Mouse (Mus musculus): Measurements from ENCODE around the gene Gm13420. TPM values are rescaled to one million over a fixed set of nuclear protein-coding genes. Genes with fewer than 3 reads are reported as not detected.

The Gm13420 gene
- polyA plus RNA-seq, 1 experiment = not detected

GRCm38 (mm10) chr2:29768901-29769300, 17.4 kb upstream of the Gm13420 start:
- no peak overlapping the region for H3K27ac ChIP-seq (ENCODE audit: insufficient read depth, low read length)
- TF ChIP-seq POLR2A (IDR thresholded peaks at IDR 0.05; ENCODE audit: low read depth, low read length) (no peak), CTCF (IDR thresholded peaks at IDR 0.05; ENCODE audit: borderline replicate concordance, insufficient read depth, low read length) (no peak)
- no peak overlapping the region for H3K4me3 ChIP-seq (ENCODE audit: insufficient read depth, low read length)
- H3K4me1 ChIP-seq (ENCODE audit: control insufficient read depth, insufficient read depth, low read length) = peaks cover 9% of the 10 kb centered on the region

GRCm38 (mm10) chr2:29767976-29768709, 16.7 kb upstream of the Gm13420 start:
- Histone ChIP-seq H3K27ac (ENCODE audit: insufficient read depth, low read length) (no peak overlapping the region), H3K4me1 (ENCODE audit: control insufficient read depth, insufficient read depth, low read length) (peaks cover 9% of the 10 kb centered on the region), H3K4me3 (ENCODE audit: insufficient read depth, low read length) (no peak overlapping the region)
- no peak for TF ChIP-seq CTCF (IDR thresholded peaks at IDR 0.05; ENCODE audit: borderline replicate concordance, insufficient read depth, low read length)
- no peak for TF ChIP-seq POLR2A (IDR thresholded peaks at IDR 0.05; ENCODE audit: low read depth, low read length)

- Histone ChIP-seq H3K4me1 (ENCODE audit: control insufficient read depth, insufficient read depth, low read length) (no peaks in the 10 kb centered on the region), H3K27ac (ENCODE audit: insufficient read depth, low read length) (no peak overlapping the region), H3K4me3 (ENCODE audit: insufficient read depth, low read length) (no peak overlapping the region)
- TF ChIP-seq CTCF (IDR thresholded peaks at IDR 0.05; ENCODE audit: borderline replicate concordance, insufficient read depth, low read length) (peak; percentile 94), POLR2A (IDR thresholded peaks at IDR 0.05; ENCODE audit: low read depth, low read length) (no peak)
Observed at GRCm38 (mm10) chr2:29764831-29765230, 13.3 kb upstream of the Gm13420 start.

- Histone ChIP-seq H3K4me1 (ENCODE audit: control insufficient read depth, insufficient read depth, low read length) (no peaks in the 10 kb centered on the region), H3K27ac (ENCODE audit: insufficient read depth, low read length) (no peak overlapping the region), H3K4me3 (ENCODE audit: insufficient read depth, low read length) (no peak overlapping the region)
- TF ChIP-seq POLR2A (IDR thresholded peaks at IDR 0.05; ENCODE audit: low read depth, low read length) (no peak), CTCF (IDR thresholded peaks at IDR 0.05; ENCODE audit: borderline replicate concordance, insufficient read depth, low read length) (no peak)
Observed at GRCm38 (mm10) chr2:29755693-29756092, 4.2 kb upstream of the Gm13420 start.

- no peak overlapping the region for H3K4me3 ChIP-seq (ENCODE audit: insufficient read depth, low read length)
- no peak for TF ChIP-seq CTCF (IDR thresholded peaks at IDR 0.05; ENCODE audit: borderline replicate concordance, insufficient read depth, low read length)
- no peak for TF ChIP-seq POLR2A (IDR thresholded peaks at IDR 0.05; ENCODE audit: low read depth, low read length)
- no peak overlapping the region for H3K27ac ChIP-seq (ENCODE audit: insufficient read depth, low read length)
- H3K4me1 ChIP-seq (ENCODE audit: control insufficient read depth, insufficient read depth, low read length) = no peaks in the 10 kb centered on the region
Observed at GRCm38 (mm10) chr2:29752397-29752796, 912 bp upstream of the Gm13420 start.

- H3K4me1 ChIP-seq (ENCODE audit: control insufficient read depth, insufficient read depth, low read length) = no peaks in the 10 kb centered on the region
- no peak overlapping the region for H3K27ac ChIP-seq (ENCODE audit: insufficient read depth, low read length)
- no peak for TF ChIP-seq CTCF (IDR thresholded peaks at IDR 0.05; ENCODE audit: borderline replicate concordance, insufficient read depth, low read length)
- no peak for TF ChIP-seq POLR2A (IDR thresholded peaks at IDR 0.05; ENCODE audit: low read depth, low read length)
- no peak overlapping the region for H3K4me3 ChIP-seq (ENCODE audit: insufficient read depth, low read length)
Observed at GRCm38 (mm10) chr2:29748499-29748898, 3.0 kb downstream of the Gm13420 start.

- no peak for TF ChIP-seq CTCF (IDR thresholded peaks at IDR 0.05; ENCODE audit: borderline replicate concordance, insufficient read depth, low read length)
- no peak for TF ChIP-seq POLR2A (IDR thresholded peaks at IDR 0.05; ENCODE audit: low read depth, low read length)
- Histone ChIP-seq H3K4me1 (ENCODE audit: control insufficient read depth, insufficient read depth, low read length) (no peaks in the 10 kb centered on the region), H3K27ac (ENCODE audit: insufficient read depth, low read length) (no peak overlapping the region), H3K4me3 (ENCODE audit: insufficient read depth, low read length) (no peak overlapping the region)
Observed at GRCm38 (mm10) chr2:29747852-29748251, 3.6 kb downstream of the Gm13420 start.

- no peak overlapping the region for H3K27ac ChIP-seq (ENCODE audit: insufficient read depth, low read length)
- TF ChIP-seq CTCF (IDR thresholded peaks at IDR 0.05; ENCODE audit: borderline replicate concordance, insufficient read depth, low read length) (no peak), POLR2A (IDR thresholded peaks at IDR 0.05; ENCODE audit: low read depth, low read length) (no peak)
Observed at GRCm38 (mm10) chr2:29747188-29747782, 4.2 kb downstream of the Gm13420 start.

GRCm38 (mm10) chr2:29744256-29744655, 7.2 kb downstream of the Gm13420 start:
- H3K4me3 ChIP-seq (ENCODE audit: insufficient read depth, low read length) = no peak overlapping the region
- no peak for TF ChIP-seq CTCF (IDR thresholded peaks at IDR 0.05; ENCODE audit: borderline replicate concordance, insufficient read depth, low read length)
- TF ChIP-seq POLR2A (IDR thresholded peaks at IDR 0.05; ENCODE audit: low read depth, low read length) = no peak
- no peaks in the 10 kb centered on the region for H3K4me1 ChIP-seq (ENCODE audit: control insufficient read depth, insufficient read depth, low read length)
- no peak overlapping the region for H3K27ac ChIP-seq (ENCODE audit: insufficient read depth, low read length)

More at GRCm38 (mm10) chr2:29747188-29747782, 4.2 kb downstream of the Gm13420 start:
- H3K4me1 ChIP-seq (ENCODE audit: control insufficient read depth, insufficient read depth, low read length) = no peaks in the 10 kb centered on the region
- H3K4me3 ChIP-seq (ENCODE audit: insufficient read depth, low read length) = no peak overlapping the region

- H3K4me1 ChIP-seq (ENCODE audit: control insufficient read depth, insufficient read depth, low read length) = no peaks in the 10 kb centered on the region
- no peak for TF ChIP-seq POLR2A (IDR thresholded peaks at IDR 0.05; ENCODE audit: low read depth, low read length)
- TF ChIP-seq CTCF (IDR thresholded peaks at IDR 0.05; ENCODE audit: borderline replicate concordance, insufficient read depth, low read length) = no peak
- H3K4me3 ChIP-seq (ENCODE audit: insufficient read depth, low read length) = no peak overlapping the region
- H3K27ac ChIP-seq (ENCODE audit: insufficient read depth, low read length) = no peak overlapping the region
Observed at GRCm38 (mm10) chr2:29741207-29741606, 10.3 kb downstream of the Gm13420 start.

Data from embryonic fibroblast, embryonic 13.5 days (primary cell).